Mouse (Mus musculus) spleen, postnatal 36 days (tissue): ENCODE results near the gene Utp11.
"Not testable (repeated sequence)": the region's sequence is repeated elsewhere in the genome, so short reads cannot be mapped to it uniquely, and the experiment has no call there.

Source experiments
- DNase-seq, 2 experiments: peaks; one replicate each; pipeline ENCODE4 v3.0.0; 2022; ENCODE audit warnings: low spot score in 2 of 2, mixed read lengths in 1 of 2

Gene Utp11

GRCm38 (mm10) chr4:124693135-124693894 is at the start of gene Utp11:
TSS of gene Utp11 (minus strand) at chr4:124693600.
- DNase-seq, result peak; percentile 86 to 88

GRCm38 (mm10) chr4:124742839-124743238 is 49.4 kb upstream of the Utp11 start:
- DNase-seq, result no peak

- peak; percentile 83 to 84 for DNase-seq
Measured at GRCm38 (mm10) chr4:124741376-124742343, 48.3 kb upstream of the Utp11 start, which contains the start of gene Inpp5b. TSS of gene Inpp5b (plus strand) at chr4:124741850.

GRCm38 (mm10) chr4:124738783-124739182 is 45.4 kb upstream of the Utp11 start:
- DNase-seq, result no peak

- no peak for DNase-seq
Measured at GRCm38 (mm10) chr4:124738013-124738412, 44.6 kb upstream of the Utp11 start.

GRCm38 (mm10) chr4:124737486-124737885 is 44.1 kb upstream of the Utp11 start:
- no peak for DNase-seq

- no peak for DNase-seq
Measured at GRCm38 (mm10) chr4:124736952-124737351, 43.6 kb upstream of the Utp11 start.

GRCm38 (mm10) chr4:124726121-124726520 is 32.7 kb upstream of the Utp11 start:
- DNase-seq, result no peak

GRCm38 (mm10) chr4:124719101-124719500 is 25.7 kb upstream of the Utp11 start:
- DNase-seq, result no peak

- peak; percentile 94 for DNase-seq
Measured at GRCm38 (mm10) chr4:124714545-124715481, 21.4 kb upstream of the Utp11 start, which contains the start of gene Sf3a3. TSS of gene Sf3a3 (plus strand) at chr4:124714776.

GRCm38 (mm10) chr4:124713850-124714249 is 20.4 kb upstream of the Utp11 start:
- not testable (repeated sequence) for DNase-seq

- no peak for DNase-seq
Measured at GRCm38 (mm10) chr4:124712618-124713017, 19.2 kb upstream of the Utp11 start.

GRCm38 (mm10) chr4:124710776-124711291 is 17.4 kb upstream of the Utp11 start:
- DNase-seq, result peak; percentile 47 to 61

GRCm38 (mm10) chr4:124709961-124710446 is 16.6 kb upstream of the Utp11 start:
- peak; percentile 64 to 65 for DNase-seq

GRCm38 (mm10) chr4:124708518-124709477 is 15.4 kb upstream of the Utp11 start:
- peak; percentile 86 to 89 for DNase-seq

GRCm38 (mm10) chr4:124708200-124708517 is 14.8 kb upstream of the Utp11 start:
- DNase-seq, result not testable (repeated sequence)

- DNase-seq, result not testable (repeated sequence)
Measured at GRCm38 (mm10) chr4:124707381-124708199, 14.2 kb upstream of the Utp11 start.

- no peak for DNase-seq
Measured at GRCm38 (mm10) chr4:124705661-124706269, 12.4 kb upstream of the Utp11 start.
